Mouse (Mus musculus) intestine, embryonic 16.5 days (tissue): Measurements from ENCODE around the gene Dlec1. TPM values are rescaled to one million over a fixed set of nuclear protein-coding genes. Genes with fewer than 3 reads are reported as not detected.

Source experiments
- ATAC-seq: fragments of 200-750 bp; cut with Nextera tagmentation; 2 replicates; pipeline ENCODE4 v1.8.0; 2017; ENCODE audit warnings: moderate TSS enrichment, moderate library complexity
- H3K27ac ChIP-seq: fragments of 300-500 bp; sonication (generic); 2 replicates; pipeline ENCODE4 v1.5.1; 2014; ENCODE audit warnings: mild to moderate bottlenecking, low read length
- H3K27me3 ChIP-seq: fragments of 300-500 bp; sonication (generic); replicated peaks from 2 replicates; pipeline ENCODE4 v1.6.1; 2014; ENCODE audit warnings: low read length, control low read depth, mixed read lengths; ENCODE audit not compliant: control insufficient read depth, insufficient read depth
- H3K36me3 ChIP-seq: fragments of 300-500 bp; sonication (generic); 2 replicates; pipeline ENCODE4 v1.6.1; 2014; ENCODE audit warnings: low read length, control low read depth; ENCODE audit not compliant: control insufficient read depth, insufficient read depth
- H3K4me1 ChIP-seq: fragments of 300-500 bp; sonication (generic); 2 replicates; pipeline ENCODE4 v1.6.1; 2014; ENCODE audit warnings: low read length, control low read depth, mixed read lengths; ENCODE audit not compliant: control insufficient read depth, insufficient read depth
- H3K4me2 ChIP-seq: fragments of 300-500 bp; sonication (generic); 2 replicates; pipeline ENCODE4 v1.6.1; 2014; ENCODE audit warnings: low read depth, low read length, control low read depth
- H3K4me3 ChIP-seq: fragments of 300-500 bp; sonication (generic); 2 replicates; pipeline ENCODE4 v1.5.1; 2014; ENCODE audit warnings: mild to moderate bottlenecking, low read length
- H3K9ac ChIP-seq: fragments of 300-500 bp; sonication (generic); 2 replicates; pipeline ENCODE4 v1.6.1; 2014; ENCODE audit warnings: low read depth, low read length
- H3K9me3 ChIP-seq: fragments of 300-500 bp; sonication (generic); 2 replicates; pipeline ENCODE4 v1.6.1; 2016; ENCODE audit warnings: low read length, control low read depth; ENCODE audit not compliant: control insufficient read depth
- WGBS: fragments of 180-500 bp; shearing (Covaris S2); extraction: QIAGEN DNeasy Blood & Tissue Kit; methylation state at CpG from one replicate; pipeline ENCODE4 v1.1.7; 2014; 5-methylcytosine and 5-hydroxymethylcytosine counted together
- polyA plus RNA-seq: library from polyadenylated mRNA; unstranded; fragments of >200 nt; fragmentation: Nextera tagmentation; extraction: Ambion mirVana; gene quantifications from 2 replicates; pipeline ENCODE4 v1.2.1, GENCODE M21; 2015

Gene Dlec1
- polyA plus RNA-seq, 1 experiment from 2014 or later = 0.31 TPM

DNA sequence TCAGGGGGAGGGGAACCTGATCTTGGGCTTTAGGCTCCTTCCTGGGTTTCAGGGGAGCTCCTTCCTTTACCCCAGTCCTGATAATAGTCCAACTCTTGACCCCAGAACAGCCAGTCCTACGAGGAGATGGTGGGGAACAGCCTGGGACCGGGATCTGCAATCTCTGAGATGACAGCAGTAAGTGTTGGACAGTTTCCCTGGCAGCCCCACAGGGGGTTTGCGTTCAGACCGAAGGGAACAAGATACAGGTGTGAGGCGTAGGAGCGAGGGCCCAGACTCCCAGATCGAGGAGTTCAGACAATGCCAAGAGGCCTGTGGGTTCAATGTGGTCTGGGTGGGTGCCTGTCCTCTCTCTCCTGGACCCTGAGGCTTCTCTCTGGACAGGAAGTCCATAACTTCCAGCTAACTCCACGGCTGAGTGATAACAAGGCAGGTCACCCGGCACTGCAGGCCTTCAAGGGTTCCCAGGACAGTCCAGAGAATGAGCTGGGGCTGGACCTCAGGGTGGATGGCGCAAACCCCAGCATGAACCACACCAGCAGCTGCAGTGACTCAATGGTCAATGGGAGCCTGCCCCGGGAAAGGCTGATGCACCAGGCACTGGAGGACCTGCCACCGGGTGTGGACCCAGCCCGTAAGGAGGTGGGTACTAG, 32.0 kb upstream of the Dlec1 start:
- Histone ChIP-seq H3K4me1 (no peaks in the 10 kb centered on the region), H3K27me3 (no peaks in the 10 kb centered on the region), H3K9ac (no peak overlapping the region), H3K36me3 (no peaks in the 10 kb centered on the region), H3K27ac (no peak overlapping the region), H3K9me3 (no peaks in the 10 kb centered on the region), H3K4me3 (no peak overlapping the region), H3K4me2 (no peak overlapping the region)
- 77% methylated on average over 13 of the region's 13 CpGs for WGBS
- no peak for ATAC-seq

DNA sequence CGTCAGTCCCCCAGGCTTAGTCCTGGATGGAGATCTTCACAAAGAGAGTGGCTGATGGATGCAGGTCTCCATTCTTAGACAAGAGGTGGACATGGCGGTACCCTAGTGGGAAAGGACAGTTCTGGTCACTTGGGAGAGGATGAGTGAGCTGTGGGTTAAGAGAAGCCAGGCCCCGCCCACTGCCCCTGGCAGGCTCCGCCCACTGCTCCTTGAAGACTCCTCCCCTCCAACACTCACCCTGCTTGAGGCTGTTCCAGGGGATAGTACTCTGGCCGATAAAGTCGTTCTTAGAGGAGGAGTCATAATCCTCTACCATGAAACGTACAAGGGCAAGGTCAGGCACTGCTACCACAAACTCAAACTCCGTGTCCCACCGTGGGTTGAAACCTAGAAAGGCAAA, 30.5 kb upstream of the Dlec1 start:
- Histone ChIP-seq H3K4me3 (no peak overlapping the region), H3K36me3 (no peaks in the 10 kb centered on the region), H3K9me3 (no peaks in the 10 kb centered on the region), H3K4me2 (no peak overlapping the region), H3K9ac (no peak overlapping the region), H3K27ac (no peak overlapping the region), H3K27me3 (no peaks in the 10 kb centered on the region), H3K4me1 (no peaks in the 10 kb centered on the region)
- ATAC-seq = no peak
- 77% methylated on average over 9 of the region's 9 CpGs for WGBS

DNA sequence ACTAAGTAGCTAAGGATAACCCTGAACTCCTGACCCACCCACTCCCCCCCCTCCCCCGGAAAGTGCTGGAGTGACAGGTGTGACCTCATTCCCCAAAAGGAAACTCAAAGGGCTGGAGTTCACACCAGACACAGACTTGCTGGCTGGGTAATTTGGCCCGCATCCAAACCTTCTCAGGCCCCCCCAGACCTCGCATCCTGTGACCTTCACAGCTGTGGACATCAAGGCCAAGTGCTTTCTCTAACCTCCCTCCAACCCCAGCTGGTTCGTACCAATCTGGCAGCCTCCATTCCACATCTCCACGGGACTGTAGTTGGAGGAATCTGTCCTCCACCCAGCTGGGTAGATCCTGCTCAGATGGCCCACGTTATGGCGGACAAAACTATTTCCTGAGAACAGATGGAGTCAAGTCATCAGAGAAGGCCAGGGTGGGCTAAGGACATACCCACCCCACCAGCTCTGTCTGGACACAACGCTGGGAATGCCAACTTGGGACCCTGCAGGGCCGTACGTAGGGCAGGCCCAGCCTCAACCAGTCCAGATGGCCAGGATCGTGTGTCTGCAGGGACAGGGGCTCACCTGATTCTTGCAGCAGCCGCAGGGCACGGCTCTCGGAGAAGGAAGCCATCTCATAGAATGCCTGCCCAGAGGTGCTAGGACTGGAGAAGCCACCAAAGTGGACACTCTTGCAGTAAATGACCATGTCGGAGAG, 28.9 kb upstream of the Dlec1 start:
- no peak for ATAC-seq
- 73% methylated on average over 15 of the region's 15 CpGs for WGBS

DNA sequence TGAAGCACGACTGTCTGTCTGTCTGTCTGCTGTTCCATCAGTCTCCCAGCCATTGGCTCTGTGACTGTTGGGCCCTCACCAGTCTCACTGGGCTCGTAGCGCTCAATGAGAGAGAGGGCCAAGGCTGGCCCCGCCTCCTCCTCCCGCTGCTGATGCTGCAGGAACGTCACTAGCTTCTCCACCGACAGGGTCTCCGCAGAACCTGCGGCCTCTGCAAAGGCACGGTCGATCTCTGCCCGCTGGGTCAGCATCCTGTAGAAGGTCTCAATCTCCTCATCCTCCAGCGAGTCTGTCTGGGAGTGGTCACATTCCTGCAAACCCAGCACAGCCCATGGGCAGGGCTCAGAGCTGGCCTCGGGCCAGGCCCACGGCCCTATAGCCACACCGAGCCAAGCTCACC, 26.6 kb upstream of the Dlec1 start:
- Histone ChIP-seq H3K36me3 (no peaks in the 10 kb centered on the region), H3K4me3 (no peak overlapping the region), H3K4me2 (no peak overlapping the region), H3K27me3 (no peaks in the 10 kb centered on the region), H3K9me3 (no peaks in the 10 kb centered on the region), H3K27ac (no peak overlapping the region), H3K4me1 (no peaks in the 10 kb centered on the region; the same call in 1 of the 2 replicates), H3K9ac (no peak overlapping the region)
- peak; percentile 41; the same call in 1 of the 2 replicates for ATAC-seq
- WGBS = 68% methylated on average over 16 of the region's 16 CpGs

More for the DNA sequence above, 28.9 kb upstream of the Dlec1 start:
- Histone ChIP-seq H3K4me1 (no peaks in the 10 kb centered on the region), H3K9ac (no peak overlapping the region), H3K4me3 (no peak overlapping the region), H3K27me3 (no peaks in the 10 kb centered on the region), H3K27ac (no peak overlapping the region), H3K4me2 (no peak overlapping the region), H3K36me3 (no peaks in the 10 kb centered on the region), H3K9me3 (no peaks in the 10 kb centered on the region)

DNA sequence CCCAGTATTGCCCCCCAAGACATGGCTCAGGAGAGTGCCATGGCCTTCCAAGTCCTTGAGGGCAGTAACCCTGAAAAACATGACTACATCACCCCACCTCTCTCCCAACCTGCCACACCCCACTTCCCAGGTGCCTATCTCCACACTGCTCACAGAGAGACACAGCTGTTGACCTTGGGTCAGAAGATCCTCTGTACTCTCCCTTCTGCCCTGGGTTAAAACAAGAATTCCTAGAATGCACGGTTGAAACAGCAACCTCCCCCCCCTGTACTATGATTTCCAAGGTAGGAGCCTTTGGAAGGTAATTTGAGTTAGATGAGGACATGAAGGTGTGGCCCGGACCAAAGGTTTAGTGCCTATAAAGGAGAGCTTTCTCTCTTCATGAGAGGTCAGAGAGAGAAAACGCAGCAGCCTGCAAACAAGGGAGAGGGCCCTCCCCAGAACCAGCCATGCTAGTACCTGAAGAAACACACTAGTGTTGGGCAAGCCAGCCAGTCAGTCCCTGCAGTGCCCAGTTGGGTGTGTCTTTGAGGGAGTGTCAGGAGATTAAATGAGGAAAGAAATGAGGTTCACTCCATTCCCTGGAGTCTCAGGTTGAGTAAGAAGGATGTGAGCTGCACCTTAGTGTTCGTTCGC, 22.1 kb upstream of the Dlec1 start:
- peak overlapping the region; percentile 72 for H3K27ac ChIP-seq
- no peaks in the 10 kb centered on the region for H3K27me3 ChIP-seq
- WGBS = 53% methylated on average over 5 of the region's 5 CpGs
- H3K9me3 ChIP-seq = no peaks in the 10 kb centered on the region
- H3K9ac ChIP-seq = no peak overlapping the region
- H3K4me3 ChIP-seq = no peak overlapping the region
- peak; percentile 68 for ATAC-seq
- 0 out of 2 replicates have a peak overlapping the region, but pooled peaks have one; percentile 9 for H3K4me2 ChIP-seq
- H3K36me3 ChIP-seq = no peaks in the 10 kb centered on the region
- peaks cover 24% of the 10 kb centered on the region for H3K4me1 ChIP-seq

DNA sequence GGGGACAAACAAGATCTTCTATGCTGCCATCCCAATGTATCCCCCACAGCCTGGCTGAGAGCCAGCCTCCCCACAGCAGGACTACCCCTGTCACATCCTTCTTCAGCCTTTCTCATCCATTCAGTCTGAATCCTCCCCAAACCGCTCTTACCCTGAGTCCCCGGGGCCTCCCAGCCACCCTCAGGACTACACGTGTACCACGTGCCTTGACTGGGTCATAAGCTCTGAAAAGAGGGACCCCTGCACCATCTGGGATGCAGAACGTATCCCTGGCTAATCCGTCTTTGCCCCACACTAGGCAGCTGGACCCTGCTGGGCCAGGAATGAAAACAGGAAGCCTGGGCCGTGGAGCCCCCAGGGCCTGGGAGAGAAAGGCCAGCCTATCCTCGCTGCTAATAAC, 20.2 kb upstream of the Dlec1 start:
- Histone ChIP-seq H3K4me2 (no peak overlapping the region), H3K9me3 (no peaks in the 10 kb centered on the region), H3K27me3 (no peaks in the 10 kb centered on the region), H3K9ac (peak overlapping the region; percentile 17; the same call in 1 of the 2 replicates), H3K4me3 (no peak overlapping the region), H3K27ac (peak overlapping the region; percentile 59), H3K36me3 (no peaks in the 10 kb centered on the region), H3K4me1 (peaks cover 37% of the 10 kb centered on the region)
- 41% methylated on average over 8 of the region's 8 CpGs for whole genome bisulfite sequencing
- no peak for ATAC-seq

DNA sequence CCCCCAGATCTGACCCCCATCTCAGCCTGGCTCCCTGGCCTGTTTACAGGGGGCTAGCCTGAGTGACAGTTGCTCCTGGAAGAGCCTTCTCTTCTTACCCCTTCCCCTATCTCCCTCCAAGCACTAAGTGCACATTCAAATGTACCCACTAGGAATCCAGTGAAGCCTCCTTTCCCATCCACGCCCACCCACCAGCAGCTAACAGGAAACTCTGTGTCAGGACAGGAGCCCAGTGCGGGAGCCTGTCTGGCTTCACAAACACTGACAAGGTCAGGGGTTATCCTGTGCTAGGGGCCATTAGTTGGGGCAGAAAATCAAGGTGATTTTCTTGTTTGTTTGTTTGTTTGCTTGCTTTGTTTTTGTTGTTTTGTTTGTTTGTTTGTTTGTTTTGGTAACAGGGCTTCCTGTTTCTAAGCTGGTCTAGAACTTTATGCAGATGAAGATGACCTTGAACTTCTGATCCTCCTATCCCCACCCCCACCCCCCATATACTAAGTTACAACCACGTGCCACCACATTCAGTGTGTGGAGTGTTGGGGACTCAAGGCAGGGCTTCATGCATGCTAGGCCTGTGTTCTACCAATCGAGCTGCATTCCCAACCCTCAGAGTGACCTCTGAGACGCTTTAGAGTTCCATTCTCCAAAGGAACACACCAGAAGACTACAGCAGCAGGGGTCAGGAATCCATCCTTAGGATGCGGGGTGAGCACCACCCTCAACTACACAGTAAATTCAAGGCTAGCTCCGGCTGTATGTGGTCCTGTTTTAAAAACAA, 19.4 kb upstream of the Dlec1 start:
- Histone ChIP-seq H3K9me3 (no peaks in the 10 kb centered on the region), H3K9ac (peak overlapping the region; percentile 8; the same call in 1 of the 2 replicates), H3K4me1 (peaks cover 45% of the 10 kb centered on the region), H3K4me3 (no peak overlapping the region), H3K27me3 (no peaks in the 10 kb centered on the region), H3K36me3 (no peaks in the 10 kb centered on the region), H3K27ac (peak overlapping the region; percentile 59), H3K4me2 (no peak overlapping the region)
- WGBS = 68% methylated on average over 7 of the region's 7 CpGs
- no peak for ATAC-seq

DNA sequence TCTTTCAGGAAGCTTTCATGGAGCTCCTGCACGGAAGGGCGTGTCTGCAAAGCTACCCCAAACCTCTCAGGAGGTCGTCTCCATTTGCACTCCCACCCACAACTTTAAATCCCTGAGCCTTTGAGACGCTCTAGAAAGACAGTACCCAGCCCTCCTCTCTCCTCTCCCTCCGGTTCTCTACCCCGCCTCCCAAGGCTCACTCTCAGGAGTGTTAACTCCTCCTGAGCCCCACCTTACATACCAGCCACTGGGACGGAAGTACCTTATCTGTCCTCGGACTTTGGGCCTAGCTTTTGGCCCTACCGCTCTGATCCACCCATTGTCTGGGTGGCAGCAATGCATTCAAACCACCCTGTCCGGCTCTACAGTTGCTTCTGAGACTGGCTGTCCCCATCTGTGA, 18.3 kb upstream of the Dlec1 start:
- peak; percentile 57 for ATAC-seq
- WGBS = 58% methylated on average over 10 of the region's 10 CpGs
- H3K4me3 ChIP-seq = no peak overlapping the region
- H3K9ac ChIP-seq = 0 out of 2 replicates have a peak overlapping the region, but pooled peaks have one; percentile 28
- H3K27me3 ChIP-seq = no peaks in the 10 kb centered on the region
- peaks cover 46% of the 10 kb centered on the region for H3K4me1 ChIP-seq
- H3K36me3 ChIP-seq = no peaks in the 10 kb centered on the region
- H3K4me2 ChIP-seq = 0 out of 2 replicates have a peak overlapping the region, but pooled peaks have one; percentile 23
- H3K9me3 ChIP-seq = no peaks in the 10 kb centered on the region
- H3K27ac ChIP-seq = peak overlapping the region; percentile 85

DNA sequence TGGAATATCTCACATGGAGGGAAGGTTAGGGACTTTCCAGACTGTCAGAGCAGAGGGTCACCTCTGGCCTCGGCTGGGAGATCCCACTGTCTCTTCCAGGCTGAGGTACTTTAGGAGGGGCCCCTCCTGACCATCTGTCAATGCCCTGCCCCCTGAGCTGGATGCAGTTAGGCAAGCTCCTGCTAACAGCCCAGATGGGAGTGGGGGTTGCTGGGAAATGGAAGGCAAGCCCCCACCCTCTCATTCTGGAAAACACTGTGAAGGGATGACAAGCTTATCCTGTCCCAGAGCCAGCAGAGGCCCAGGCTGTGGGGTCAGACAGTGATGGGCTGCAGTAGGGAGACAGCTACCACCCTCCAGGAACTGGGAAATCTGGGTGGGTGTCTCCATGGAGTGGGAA, 15.8 kb upstream of the Dlec1 start:
- no peak for ATAC-seq

More for the DNA sequence above, 15.8 kb upstream of the Dlec1 start:
- 24% methylated on average over 1 of the region's 1 CpGs for WGBS
- H3K4me3 ChIP-seq = no peak overlapping the region
- H3K27me3 ChIP-seq = no peaks in the 10 kb centered on the region
- H3K4me2 ChIP-seq = no peak overlapping the region
- peaks cover 49% of the 10 kb centered on the region for H3K4me1 ChIP-seq
- no peak overlapping the region for H3K27ac ChIP-seq
- H3K9ac ChIP-seq = no peak overlapping the region
- no peaks in the 10 kb centered on the region for H3K9me3 ChIP-seq
- no peaks in the 10 kb centered on the region for H3K36me3 ChIP-seq
